Mouse (Mus musculus): ENCODE results near the gene Kazald1. TPM values are rescaled to one million over a fixed set of nuclear protein-coding genes. Genes with fewer than 3 reads are reported as not detected.

The Kazald1 gene
- polyA plus RNA-seq, 2 experiments: 0.15 to 0.29 TPM

- Histone ChIP-seq H3K9me3 (ENCODE audit: control insufficient read depth, low read length) (no peaks in the 10 kb centered on the region), H3K4me1 (replicated peaks; ENCODE audit: control insufficient read depth in 2 of 2, insufficient read depth in 2 of 2, low read length in 1 of 2) (peaks cover 0 to 19% of the 10 kb centered on the region in 2 experiments; a peak in 2 of 4 replicates), H3K27me3 (ENCODE audit: control insufficient read depth, insufficient read depth, low read length) (peaks cover 25% of the 10 kb centered on the region), H3K9ac (replicated peaks) (no peak overlapping the region), H3K4me3 (ENCODE audit: insufficient read depth in 1 of 2, low read depth in 2 of 2, low read length in 2 of 2) (no peak overlapping the region), H3K4me2 (ENCODE audit: low read depth) (no peak overlapping the region), H3K36me3 (replicated peaks; ENCODE audit: control insufficient read depth, insufficient read depth, low read depth) (no peaks in the 10 kb centered on the region), H3K27ac (no peak overlapping the region)
- TF ChIP-seq CTCF (IDR thresholded peaks at IDR 0.05; ENCODE audit: low read depth) (no peak), EP300 (IDR thresholded peaks at IDR 0.05; ENCODE audit: low read depth) (no peak)
- DNase-seq (ENCODE audit: low read depth in 3 of 3, low spot score in 3 of 3) (no peak), ATAC-seq (ENCODE audit: insufficient read depth) (no peak)
- WGBS (ENCODE audit: insufficient replicate concordance): 40% methylated on average over 15 of the region's 15 CpGs
Measured at GRCm38 (mm10) chr19:45045236-45045635, 29.8 kb upstream of the Kazald1 start.

GRCm38 (mm10) chr19:45045651-45046050, 29.4 kb upstream of the Kazald1 start, which contains the start of gene Pdzd7:
Gene Pdzd7 (minus strand): TSS chr19:45045717.
- no peak for ATAC-seq (ENCODE audit: insufficient read depth)
- peak within 1 kb of the TSS; percentile 38 to 61; a peak in 3 of 4 replicates for H3K4me3 ChIP-seq (ENCODE audit: insufficient read depth in 1 of 2, low read depth in 2 of 2, low read length in 2 of 2)
- no peaks in the 10 kb centered on the region for H3K36me3 ChIP-seq (replicated peaks; ENCODE audit: control insufficient read depth, insufficient read depth, low read depth)
- 56% methylated on average over 5 of the region's 5 CpGs for WGBS (ENCODE audit: insufficient replicate concordance)
- H3K27ac ChIP-seq: no peak within 1 kb of the TSS
- peaks cover 23% of the 10 kb centered on the region for H3K27me3 ChIP-seq (ENCODE audit: control insufficient read depth, insufficient read depth, low read length)
- peaks cover 0 to 19% of the 10 kb centered on the region in 2 experiments; a peak in 2 of 4 replicates for H3K4me1 ChIP-seq (replicated peaks; ENCODE audit: control insufficient read depth in 2 of 2, insufficient read depth in 2 of 2, low read length in 1 of 2)
- H3K9ac ChIP-seq (replicated peaks): no peak within 1 kb of the TSS
- no peak for DNase-seq (ENCODE audit: low read depth in 3 of 3, low spot score in 3 of 3)
- no peak for TF ChIP-seq EP300 (IDR thresholded peaks at IDR 0.05; ENCODE audit: low read depth)
- no peak for TF ChIP-seq CTCF (IDR thresholded peaks at IDR 0.05; ENCODE audit: low read depth)
- peak within 1 kb of the TSS; percentile 59 for H3K4me2 ChIP-seq (ENCODE audit: low read depth)
- no peaks in the 10 kb centered on the region for H3K9me3 ChIP-seq (ENCODE audit: control insufficient read depth, low read length)

DNA sequence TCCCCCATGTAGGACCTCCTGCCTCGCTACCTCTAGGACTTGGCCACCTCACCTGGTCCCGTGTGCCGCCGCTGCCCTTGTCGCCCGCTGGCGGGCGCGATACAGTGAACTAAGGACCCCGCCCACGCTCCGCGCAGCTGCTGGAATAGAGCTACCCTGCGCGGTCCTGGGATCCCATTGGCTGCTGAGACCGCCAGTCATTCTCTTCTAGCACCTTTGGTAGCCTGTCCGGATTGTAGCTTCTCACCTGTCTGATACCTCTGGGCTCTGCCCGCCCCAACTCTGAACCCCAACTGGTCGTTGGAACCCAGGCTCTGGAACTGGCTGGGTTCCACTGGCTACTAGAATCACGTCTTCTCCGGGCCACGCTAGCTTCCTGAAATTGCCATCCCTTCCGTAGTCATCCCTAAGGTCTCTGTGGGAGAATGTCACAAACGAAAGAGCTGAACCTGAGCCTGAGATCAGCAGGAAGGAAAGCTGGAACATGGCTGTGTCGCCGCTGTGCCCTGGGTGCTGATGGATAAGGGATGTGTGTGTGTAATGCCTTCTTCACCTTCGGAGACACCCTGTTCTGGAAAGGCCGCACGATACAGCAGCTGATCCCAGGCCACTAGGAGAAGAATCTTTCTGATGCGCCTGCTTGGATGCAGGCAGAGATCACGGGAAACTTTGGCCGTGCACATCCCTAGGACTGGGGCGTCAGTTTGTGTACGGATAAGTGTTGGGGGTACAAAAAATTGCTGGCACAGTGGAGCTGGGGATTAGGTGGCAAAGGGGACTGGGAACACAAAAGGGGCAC, 28.3 kb upstream of the Kazald1 start:
- no peaks in the 10 kb centered on the region for H3K36me3 ChIP-seq (replicated peaks; ENCODE audit: control insufficient read depth, insufficient read depth, low read depth)
- ATAC-seq (ENCODE audit: insufficient read depth): peak; percentile 38; the same call in 1 of the 2 replicates
- peaks cover 23% of the 10 kb centered on the region for H3K27me3 ChIP-seq (ENCODE audit: control insufficient read depth, insufficient read depth, low read length)
- peak overlapping the region; percentile 38 to 61 for H3K4me3 ChIP-seq (ENCODE audit: insufficient read depth in 1 of 2, low read depth in 2 of 2, low read length in 2 of 2)
- H3K27ac ChIP-seq: no peak overlapping the region
- H3K4me2 ChIP-seq (ENCODE audit: low read depth): peak overlapping the region; percentile 59
- no peak overlapping the region for H3K9ac ChIP-seq (replicated peaks)
- H3K9me3 ChIP-seq (ENCODE audit: control insufficient read depth, low read length): no peaks in the 10 kb centered on the region
- WGBS (ENCODE audit: insufficient replicate concordance): 5% methylated on average over 34 of the region's 34 CpGs
- TF ChIP-seq EP300 (IDR thresholded peaks at IDR 0.05; ENCODE audit: low read depth) (no peak), CTCF (IDR thresholded peaks at IDR 0.05; ENCODE audit: low read depth) (peak; percentile 34)
- H3K4me1 ChIP-seq (replicated peaks; ENCODE audit: control insufficient read depth in 2 of 2, insufficient read depth in 2 of 2, low read length in 1 of 2): peaks cover 0 to 19% of the 10 kb centered on the region in 2 experiments; a peak in 2 of 4 replicates
- peak in 2 of 3 experiments; percentile 30 to 66 for DNase-seq (ENCODE audit: low read depth in 3 of 3, low spot score in 3 of 3)

GRCm38 (mm10) chr19:45047417-45047934, 27.6 kb upstream of the Kazald1 start, which contains the start of gene Sfxn3:
Gene Sfxn3 (plus strand): TSS chr19:45047503.
- H3K9ac ChIP-seq (replicated peaks): peak within 1 kb of the TSS; percentile 59
- H3K4me2 ChIP-seq (ENCODE audit: low read depth): peak within 1 kb of the TSS; percentile 59
- ATAC-seq (ENCODE audit: insufficient read depth): peak; percentile 86
- TF ChIP-seq EP300 (IDR thresholded peaks at IDR 0.05; ENCODE audit: low read depth) (no peak), CTCF (IDR thresholded peaks at IDR 0.05; ENCODE audit: low read depth) (peak; percentile 94)
- H3K36me3 ChIP-seq (replicated peaks; ENCODE audit: control insufficient read depth, insufficient read depth, low read depth): no peaks in the 10 kb centered on the region
- peaks cover 0 to 19% of the 10 kb centered on the region in 2 experiments; a peak in 2 of 4 replicates for H3K4me1 ChIP-seq (replicated peaks; ENCODE audit: control insufficient read depth in 2 of 2, insufficient read depth in 2 of 2, low read length in 1 of 2)
- under 1% methylated on average over 26 of the region's 26 CpGs for WGBS (ENCODE audit: insufficient replicate concordance)
- H3K4me3 ChIP-seq (ENCODE audit: insufficient read depth in 1 of 2, low read depth in 2 of 2, low read length in 2 of 2): peak within 1 kb of the TSS; percentile 38 to 61
- peaks cover 23% of the 10 kb centered on the region for H3K27me3 ChIP-seq (ENCODE audit: control insufficient read depth, insufficient read depth, low read length)
- H3K27ac ChIP-seq: peak within 1 kb of the TSS; percentile 49
- DNase-seq (ENCODE audit: low read depth in 3 of 3, low spot score in 3 of 3): peak; percentile 38 to 77 (median 50)
- no peaks in the 10 kb centered on the region for H3K9me3 ChIP-seq (ENCODE audit: control insufficient read depth, low read length)

Measured in liver, embryonic 14.5 days (tissue).